Mouse (Mus musculus) Patski (cell line): ENCODE results near the gene Tsc22d3. TPM values are rescaled to one million over a fixed set of nuclear protein-coding genes. Genes with fewer than 3 reads are reported as not detected.
"Not testable (repeated sequence)": the region's sequence is repeated elsewhere in the genome, so short reads cannot be mapped to it uniquely, and the experiment has no call there.

Experiments
- ATAC-seq: fragments of 100-300 bp; one replicate; pipeline ENCODE4 v1.8.0; 2021
- CTCF ChIA-PET: fragments of 350-600 bp; sonication (Branson Sonifier 250); formaldehyde crosslinking; loops from one replicate; lab custom pipeline; 2022; ENCODE audit warnings: inconsistent platforms; lab: Charles Lee
- POLR2A ChIA-PET: fragments of 350-600 bp; sonication (Branson Sonifier 250); formaldehyde crosslinking; loops from one replicate; lab custom pipeline; 2022; ENCODE audit warnings: antibody characterized with exemption, inconsistent platforms; lab: Charles Lee
- DNase-seq: peaks from one replicate; pipeline ENCODE4 v3.0.0-alpha.2; 2011; ENCODE audit warnings: low read depth, low spot score
- H3K27me3 ChIP-seq: fragments of 371-371 bp; one replicate; pipeline ENCODE4 v1.5.1; 2021
- CTCF ChIP-seq: fragments of 100-300 bp; IDR thresholded peaks from one replicate; pipeline ENCODE4 v1.5.1; 2021
- in situ Hi-C: fragments of 300-500 bp; cut with MboI; formaldehyde crosslinking; loops from 3 replicates; pipeline ENCODE4 v1.11.1; 2018; ENCODE audit warnings: low pct_unique_long_range_greater_than_20kb, mixed read lengths
- polyA plus RNA-seq: library from polyadenylated mRNA; unstranded; gene quantifications from one replicate; pipeline ENCODE4 v1.2.3, GENCODE M21; 2021

Gene Tsc22d3
- polyA plus RNA-seq, 1 experiment from 2014 or later, result 29.6 TPM

DNA sequence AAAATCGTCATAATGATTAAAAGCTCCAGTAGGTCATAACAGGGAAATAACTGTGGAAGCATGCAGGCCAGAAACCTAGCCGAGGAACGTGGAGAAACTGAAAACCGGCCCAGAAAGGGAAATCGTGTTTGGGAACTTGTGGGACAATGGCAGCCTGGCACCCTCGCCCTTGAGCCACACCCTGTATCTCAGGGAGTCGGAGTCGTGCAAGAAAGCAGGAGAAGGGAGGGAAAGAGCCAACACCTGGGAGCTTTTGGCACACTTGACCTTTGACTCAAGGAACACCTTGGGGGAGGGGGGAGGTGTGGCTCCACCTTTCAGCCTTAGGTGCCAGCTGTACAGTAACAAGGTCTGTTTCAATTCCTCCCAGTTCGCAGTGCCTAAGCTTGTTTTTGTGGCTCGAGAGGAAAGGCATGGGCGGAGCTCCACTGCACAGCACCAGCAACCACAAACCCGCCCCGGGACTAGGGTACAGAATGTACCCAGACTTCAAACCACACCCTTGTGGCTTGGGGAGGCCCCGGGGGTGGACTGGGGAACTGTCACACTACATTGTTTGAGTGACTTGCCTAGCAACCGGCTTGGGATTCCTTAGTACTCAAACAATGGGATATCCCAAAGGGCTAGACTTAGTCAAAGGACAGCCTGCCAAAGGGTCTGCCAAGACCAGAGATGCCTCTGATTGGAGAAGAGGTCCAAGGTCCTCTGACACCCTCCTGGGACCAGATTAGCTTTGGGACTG, 94.8 kb downstream of the Tsc22d3 start:
- no peaks in the 10 kb centered on the region for H3K27me3 ChIP-seq
- ATAC-seq (peak; percentile 11), DNase-seq (no peak)
- TF ChIP-seq CTCF, result no peak
- ChIA-PET CTCF (interaction anchor here (1.2 to 3.0 kb wide), 2 partner anchors 13 to 37 kb away, joined by 3 to 17 read pairs; no protein-coding TSS in a partner anchor), POLR2A (no interaction called here)
- in situ Hi-C loops, result no loop called here

DNA sequence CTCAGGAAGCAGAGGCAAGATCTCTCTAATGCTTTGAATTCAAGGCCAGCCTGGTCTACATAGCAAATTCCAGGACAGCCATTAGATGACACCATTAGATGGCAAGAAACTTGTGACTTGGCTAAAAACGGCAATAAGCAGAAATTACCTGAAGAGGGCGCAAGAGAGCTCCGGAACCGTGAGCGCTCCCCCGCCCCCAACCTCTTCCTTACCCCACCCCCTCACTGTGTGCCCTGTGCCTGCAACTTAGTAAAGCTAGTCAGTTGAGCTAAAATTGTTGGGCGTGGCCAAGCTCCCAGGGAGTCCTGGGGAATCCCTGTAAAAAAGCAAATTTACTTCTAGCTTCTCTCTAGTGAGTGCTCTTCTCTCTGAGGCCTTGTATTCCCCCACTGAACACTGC, 96.6 kb downstream of the Tsc22d3 start:
- POLR2A ChIA-PET, result interaction anchor here (1.2 kb wide), 1 partner anchor 39 kb away, joined by 4 read pairs; no protein-coding TSS in a partner anchor
- H3K27me3 ChIP-seq, result no peaks in the 10 kb centered on the region
- no peak for TF ChIP-seq CTCF
- CTCF ChIA-PET, result interaction anchor here (0.9 to 3.0 kb wide), 9 partner anchors 11 to 218 kb away, joined by 3 to 17 read pairs (median 5); partner anchors contain the start of gene Tsc22d3
- ATAC-seq (peak; percentile 63), DNase-seq (no peak)
- in situ Hi-C loops, result loop anchor here (5.0 kb wide), 1 partner anchor 43 kb away; no protein-coding TSS in a partner anchor

DNA sequence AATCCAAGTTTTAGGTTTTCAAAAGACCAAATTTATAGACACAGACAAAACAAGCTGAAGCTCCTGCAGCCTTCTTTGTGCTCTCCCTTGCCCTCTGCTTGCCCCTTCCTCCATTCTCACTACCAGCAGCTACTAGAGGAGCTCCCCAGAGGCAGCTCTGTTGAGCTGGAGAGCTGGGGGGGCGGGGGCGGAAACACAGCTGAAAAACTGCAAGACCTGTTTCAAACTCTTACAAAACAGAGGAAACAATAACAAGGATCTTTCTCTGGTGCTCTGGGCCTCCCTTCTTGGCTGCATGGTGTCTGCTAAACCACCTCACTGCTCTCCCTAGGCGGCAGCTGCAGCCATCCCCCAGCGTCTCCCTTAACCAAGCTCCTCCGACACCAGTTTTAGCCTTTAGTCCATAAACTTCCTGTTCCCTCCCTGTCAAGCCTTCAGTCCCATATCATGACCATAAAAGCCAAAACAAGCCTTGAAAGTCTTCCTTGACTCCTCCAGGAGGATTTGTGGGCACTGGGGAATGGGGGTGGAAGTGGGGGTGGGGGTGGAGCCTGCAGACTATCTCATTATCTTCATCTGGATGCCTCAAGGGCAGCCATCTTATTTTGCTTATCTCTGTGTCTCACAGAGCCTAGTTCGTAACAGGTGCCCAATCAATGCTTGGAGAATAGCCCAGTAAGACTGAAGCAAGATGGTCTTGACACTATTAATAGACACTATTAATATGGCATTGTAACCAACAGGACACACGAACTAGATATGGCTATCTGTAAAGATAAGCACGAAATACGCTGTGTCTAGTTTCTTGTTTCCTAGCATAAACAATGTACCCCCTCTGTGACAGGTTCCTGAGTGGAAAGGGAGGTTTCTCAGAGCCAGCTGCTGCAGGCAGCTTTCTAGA, 98.8 kb downstream of the Tsc22d3 start:
- CTCF ChIA-PET, result interaction anchor here (1.3 kb wide), 1 partner anchor 40 kb away, joined by 3 read pairs; no protein-coding TSS in a partner anchor
- peaks cover 4% of the 10 kb centered on the region for H3K27me3 ChIP-seq
- ATAC-seq (no peak), DNase-seq (no peak)
- in situ Hi-C loops, result loop anchor here (5.0 kb wide), 1 partner anchor 46 kb away; no protein-coding TSS in a partner anchor
- POLR2A ChIA-PET, result interaction anchor here (0.6 to 0.9 kb wide), 3 partner anchors 8 to 42 kb away, joined by 3 read pairs; no protein-coding TSS in a partner anchor
- no peak for TF ChIP-seq CTCF

DNA sequence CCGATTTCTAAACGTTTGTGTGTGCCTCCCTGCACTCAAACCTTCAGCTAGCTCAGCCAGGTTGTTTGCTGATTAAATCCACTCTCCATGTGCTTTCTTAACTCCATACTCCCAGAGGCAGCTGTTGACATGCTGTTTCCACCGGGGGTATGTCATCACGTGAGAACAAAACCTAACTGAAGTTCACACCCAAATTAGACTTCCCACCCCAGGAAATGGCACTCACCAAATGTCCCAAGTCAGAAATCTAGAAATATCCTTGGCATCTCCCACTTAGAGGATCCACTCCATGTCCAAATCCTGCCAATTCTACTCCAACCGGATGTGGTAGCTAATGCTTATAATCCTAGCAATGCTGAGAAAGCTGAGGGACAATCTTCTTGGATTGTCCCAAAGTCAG, 100.2 kb downstream of the Tsc22d3 start:
- ChIA-PET POLR2A (interaction anchor here (0.9 kb wide), 1 partner anchor 43 kb away, joined by 3 read pairs; no protein-coding TSS in a partner anchor), CTCF (interaction anchor here (1.3 kb wide), 1 partner anchor 9 kb away, joined by 5 read pairs; no protein-coding TSS in a partner anchor)
- ATAC-seq (no peak), DNase-seq (no peak)
- TF ChIP-seq CTCF, result no peak
- H3K27me3 ChIP-seq, result peaks cover 4% of the 10 kb centered on the region
- in situ Hi-C loops, result loop anchor here (5.0 kb wide), 1 partner anchor 47 kb away; no protein-coding TSS in a partner anchor

DNA sequence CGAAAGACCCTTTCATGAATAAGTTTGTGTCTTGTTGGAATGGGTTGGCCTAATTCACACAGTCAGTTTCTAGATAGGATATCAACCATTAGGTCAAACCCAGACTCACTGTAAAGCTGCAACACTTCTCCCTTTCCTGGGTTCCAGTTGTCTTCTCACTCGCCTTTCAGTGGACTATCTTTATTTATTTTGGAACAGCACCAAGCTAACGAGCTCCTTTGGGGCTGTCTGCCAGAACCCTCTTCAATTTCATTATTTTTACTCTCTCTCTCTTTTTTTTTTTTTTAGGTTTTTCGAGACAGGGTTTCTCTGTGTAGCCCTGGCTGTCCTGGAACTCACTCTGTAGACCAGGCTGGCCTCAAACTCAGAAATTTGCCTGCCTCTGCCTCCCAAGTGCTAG, 102.0 kb downstream of the Tsc22d3 start:
- DNase-seq, POLR2A ChIA-PET, H3K27me3 ChIP-seq, ATAC-seq: not testable (repeated sequence)
- CTCF ChIA-PET, result interaction anchor here (1.4 kb wide), 1 partner anchor 92 kb away, joined by 4 read pairs; no protein-coding TSS in a partner anchor
- in situ Hi-C loops, result loop anchor here (25.0 kb wide), 1 partner anchor 339 kb away; no protein-coding TSS in a partner anchor

DNA sequence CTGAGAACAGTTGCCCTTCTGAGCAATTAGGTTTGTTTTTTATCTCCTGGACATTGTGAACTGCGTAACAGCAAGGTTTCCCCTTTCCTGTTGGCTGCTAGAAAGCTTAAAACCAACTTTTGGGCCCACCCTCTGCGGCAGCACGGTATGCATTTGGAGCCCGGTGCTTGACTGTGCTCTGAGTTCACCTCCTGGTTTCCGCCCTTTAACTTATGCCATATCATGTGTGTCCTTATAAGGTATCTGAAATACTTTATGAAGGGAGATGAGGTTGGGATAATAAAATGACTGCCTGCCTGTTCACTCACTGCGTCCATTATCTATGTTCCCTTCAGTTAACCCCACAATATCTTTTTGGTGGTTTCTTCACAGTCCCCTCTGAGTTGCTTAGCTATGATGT, 106.3 kb downstream of the Tsc22d3 start:
- DNase-seq, result no peak
- no peak for ATAC-seq
- in situ Hi-C loops, result loop anchor here (5.0 to 25.0 kb wide), 3 partner anchors 108 to 343 kb away; partner anchors contain the start of gene Tsc22d3
- peaks cover 7% of the 10 kb centered on the region for H3K27me3 ChIP-seq
- TF ChIP-seq CTCF, result no peak
- ChIA-PET POLR2A (no interaction called here), CTCF (no interaction called here)

DNA sequence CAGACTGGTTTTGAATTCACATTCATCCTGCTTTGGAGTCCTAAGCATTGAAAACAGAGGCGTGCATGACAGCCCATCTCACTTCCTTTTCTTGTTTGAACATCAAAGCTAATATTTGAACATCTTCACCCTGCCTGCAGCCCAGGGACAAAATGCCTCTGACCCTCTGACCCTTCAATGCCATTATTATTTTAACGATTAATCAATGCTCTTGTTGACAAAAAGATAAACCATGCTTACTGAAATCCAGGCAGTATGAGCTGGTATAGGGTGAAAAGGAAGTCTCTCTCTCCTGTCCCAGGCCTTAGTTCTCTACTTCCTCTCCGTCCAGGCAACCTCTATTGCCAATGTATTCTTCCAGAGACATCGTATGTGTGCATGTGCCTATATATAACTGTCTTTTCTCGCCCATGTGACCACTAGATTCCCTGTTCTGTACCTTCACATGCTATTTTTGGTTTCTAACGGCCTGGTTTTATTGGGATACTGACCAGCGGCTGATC, 106.9 kb downstream of the Tsc22d3 start:
- no peak for TF ChIP-seq CTCF
- ATAC-seq (no peak), DNase-seq (no peak)
- peaks cover 7% of the 10 kb centered on the region for H3K27me3 ChIP-seq
- ChIA-PET CTCF (interaction anchor here (2.8 kb wide), 1 partner anchor 111 kb away, joined by 14 read pairs; no protein-coding TSS in a partner anchor), POLR2A (no interaction called here)
- in situ Hi-C loops, result loop anchor here (5.0 to 25.0 kb wide), 3 partner anchors 109 to 344 kb away; partner anchors contain the start of gene Tsc22d3

DNA sequence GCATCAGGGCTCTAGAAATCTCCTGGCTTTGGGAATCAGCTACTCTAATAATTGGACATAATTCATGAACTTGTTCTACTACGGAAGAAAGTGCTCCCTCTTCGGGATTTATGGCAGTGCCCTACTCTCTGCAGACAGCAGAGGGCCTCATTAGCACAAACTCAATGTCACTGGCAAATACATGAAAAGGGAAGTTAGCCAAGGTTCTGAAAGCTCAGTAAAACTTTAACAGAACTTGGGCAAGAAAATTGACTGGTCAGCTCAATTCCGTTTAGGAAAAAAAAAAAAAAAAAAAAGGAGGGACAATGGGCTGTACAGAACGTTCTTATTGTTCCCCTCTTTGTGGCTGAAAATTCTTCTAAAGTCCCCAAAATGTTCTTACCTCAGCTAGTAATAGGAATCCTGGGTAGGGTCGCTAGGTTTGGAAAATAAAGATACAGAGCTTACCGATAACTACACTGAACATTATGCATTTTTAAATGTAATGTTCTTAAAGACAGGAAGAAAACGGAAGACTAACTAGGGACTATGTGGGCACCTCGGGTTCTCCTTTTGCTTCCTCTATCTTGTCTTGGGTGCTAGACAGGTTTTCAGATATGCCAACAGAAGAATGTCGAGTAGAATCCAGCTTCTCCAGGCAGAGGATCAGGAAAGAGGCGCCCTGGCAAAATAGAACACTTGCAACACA, 108.4 kb downstream of the Tsc22d3 start:
- CTCF ChIA-PET, result interaction anchor here (0.6 to 2.8 kb wide), 22 partner anchors 9 to 230 kb away, joined by 3 to 14 read pairs (median 4); partner anchors contain the start of gene Tsc22d3

DNA sequence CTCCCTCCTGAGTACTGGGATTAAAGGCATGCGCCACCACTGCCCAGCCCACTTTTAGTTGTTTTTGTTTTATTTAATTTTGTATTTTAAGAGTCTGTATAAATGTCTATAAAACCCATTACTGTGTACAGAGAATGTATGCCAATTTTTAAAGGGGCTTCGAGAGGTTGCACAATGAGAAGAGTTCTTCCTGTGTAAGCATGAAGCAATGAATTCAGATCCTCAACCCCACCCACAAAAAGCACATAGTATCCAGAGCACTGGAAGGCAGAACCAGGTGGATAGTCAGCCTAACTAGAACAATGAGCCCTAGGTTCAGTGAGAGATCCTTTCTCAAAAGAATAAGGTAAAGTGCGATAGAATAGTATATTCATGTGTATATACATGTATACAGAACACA, 110.3 kb downstream of the Tsc22d3 start:
- no peak for ATAC-seq
- in situ Hi-C loops, result loop anchor here (5.0 to 25.0 kb wide), 3 partner anchors 112 to 347 kb away; partner anchors contain the start of gene Tsc22d3
- DNase-seq, result no peak
- H3K27me3 ChIP-seq, result peaks cover 7% of the 10 kb centered on the region
- no peak for TF ChIP-seq CTCF
- CTCF ChIA-PET, result interaction anchor here (1.1 kb wide), 1 partner anchor 114 kb away, joined by 3 read pairs; no protein-coding TSS in a partner anchor
- POLR2A ChIA-PET, result no interaction called here

More for the DNA sequence above, 108.4 kb downstream of the Tsc22d3 start:
- POLR2A ChIA-PET, result interaction anchor here (1.0 kb wide), 1 partner anchor 9 kb away, joined by 3 read pairs; no protein-coding TSS in a partner anchor
- in situ Hi-C loops, result loop anchor here (5.0 to 25.0 kb wide), 3 partner anchors 110 to 345 kb away; partner anchors contain the start of gene Tsc22d3
- peaks cover 7% of the 10 kb centered on the region for H3K27me3 ChIP-seq
- DNase-seq, result no peak
- peak; percentile 79 for TF ChIP-seq CTCF
- no peak for ATAC-seq

Other genes starting within 250 kb of the Tsc22d3 start
- 51.2 TPM for gene Prps1, start 144.0 kb downstream of the Tsc22d3 start, polyA plus RNA-seq
- gene Mid2, start 63.9 kb upstream of the Tsc22d3 start, polyA plus RNA-seq, result 14.5 TPM
- gene Tex13b, start 212.8 kb upstream of the Tsc22d3 start, polyA plus RNA-seq, result not detected